Mouse (Mus musculus) adrenal gland, adult 2 months (tissue): Measurements from ENCODE around the gene Gm45062. TPM values are rescaled to one million over a fixed set of nuclear protein-coding genes. Genes with fewer than 3 reads are reported as not detected.

Experiments used
- DNase-seq: peaks from one replicate; pipeline ENCODE4 v3.0.0; 2021
- polyA plus RNA-seq: library from polyadenylated mRNA; depleted of rRNA; stranded (reverse); fragments of >200 nt; gene quantifications from 2 replicates; pipeline ENCODE4 v1.2.3, GENCODE M21; 2012
- total RNA-seq, 2 experiments: library from RNA; stranded (reverse); gene quantifications; 2 replicates each; pipeline ENCODE4 v1.2.3; 2021

Gene Gm45062
- total and polyA plus RNA-seq, 3 experiments, result 0.06 to 2.7 (median 0.75) TPM

- no peak for DNase-seq
These were observed 160.4 kb downstream of the Gm45062 start for GRCm38 (mm10) chr6:8419485-8420186.

DNA sequence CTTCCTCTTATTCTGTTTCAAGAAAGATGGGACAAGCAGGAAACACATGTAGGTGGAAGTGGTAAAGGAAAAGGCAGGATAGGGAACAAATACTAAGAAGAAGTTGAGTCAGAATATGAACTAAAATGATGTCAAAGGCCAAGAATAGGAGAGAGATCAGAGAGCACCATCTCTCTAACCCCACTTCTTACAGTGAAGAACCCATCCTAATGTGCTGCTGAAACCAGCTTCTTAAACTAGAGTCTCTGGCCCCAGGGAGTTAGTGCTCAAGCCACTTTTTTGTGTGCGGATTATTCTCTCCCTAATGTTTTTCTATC is 160.9 kb downstream of the Gm45062 start:
- no peak for DNase-seq

DNA sequence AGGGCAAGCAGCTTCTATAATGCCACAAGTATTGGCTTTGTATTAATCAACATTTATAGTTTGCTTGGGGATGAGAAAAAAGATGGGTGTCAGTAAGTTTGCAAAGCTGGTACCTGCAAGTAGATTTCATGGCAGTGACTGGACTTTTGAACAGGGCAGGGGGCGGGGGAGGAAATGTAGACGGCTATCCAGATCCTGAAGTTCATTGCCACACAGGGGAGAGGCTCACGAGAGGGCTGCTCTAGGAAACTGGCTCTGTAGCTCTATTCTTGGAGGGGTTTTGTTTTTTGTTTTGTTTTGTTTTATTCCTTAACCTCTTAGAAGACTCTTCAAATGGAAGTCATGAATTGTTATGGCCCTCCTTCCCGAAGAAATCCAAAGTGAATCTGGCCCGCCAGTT is 162.2 kb downstream of the Gm45062 start:
- no peak for DNase-seq

DNA sequence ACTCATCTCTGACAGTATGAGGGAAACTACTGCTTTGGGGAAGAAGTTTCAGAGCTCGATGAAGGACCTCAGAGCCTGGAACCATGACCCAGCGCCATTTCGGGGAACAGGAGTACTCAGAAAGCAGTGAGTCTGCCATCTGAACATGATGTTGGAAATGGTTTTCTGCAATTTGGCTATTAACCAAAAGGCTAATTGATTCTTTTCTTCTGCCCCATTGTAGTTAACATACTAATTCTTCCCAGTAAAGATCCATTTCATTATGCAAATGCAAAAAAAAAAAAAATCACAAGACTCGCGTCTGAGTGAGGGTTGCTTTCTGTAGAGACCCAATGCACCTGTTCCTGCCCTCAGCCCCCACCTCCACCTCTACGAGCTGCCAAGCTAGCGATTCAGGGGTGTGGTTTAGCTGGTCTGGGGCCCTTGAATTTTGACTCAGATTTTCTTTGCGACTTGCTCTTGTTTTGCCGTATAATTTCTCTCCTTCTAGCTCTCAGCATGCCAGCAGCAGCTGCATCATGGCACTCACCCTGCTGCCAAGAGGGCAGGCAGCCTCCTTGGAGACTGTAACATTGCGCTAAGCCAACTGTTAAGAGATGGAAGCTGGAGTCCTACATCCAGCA is 162.8 kb downstream of the Gm45062 start:
- no peak for DNase-seq

- DNase-seq, result no peak
These were observed 163.9 kb downstream of the Gm45062 start for GRCm38 (mm10) chr6:8423142-8423541.

DNA sequence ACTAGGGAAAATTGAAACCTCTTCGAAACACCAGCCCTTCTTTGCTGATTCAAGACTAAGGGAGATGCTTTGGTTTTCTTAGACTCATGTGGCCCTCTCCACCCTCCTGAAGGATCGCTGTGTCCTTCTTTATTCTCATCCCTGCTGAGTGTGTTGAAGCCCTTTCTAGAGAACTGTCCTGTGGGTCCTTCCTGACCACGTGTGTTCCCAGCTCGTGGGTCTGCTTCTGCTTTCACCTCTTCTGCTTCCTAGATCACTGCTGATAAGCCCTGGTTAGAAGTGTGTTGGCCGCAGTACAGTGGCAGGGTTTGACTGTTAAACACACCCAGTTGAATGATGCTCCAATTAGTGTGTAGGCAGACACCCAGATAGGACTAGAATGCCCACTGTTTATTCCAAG is 168.4 kb downstream of the Gm45062 start:
- DNase-seq, result no peak

- DNase-seq, result no peak
These were observed 171.5 kb downstream of the Gm45062 start for GRCm38 (mm10) chr6:8430610-8431234.

DNA sequence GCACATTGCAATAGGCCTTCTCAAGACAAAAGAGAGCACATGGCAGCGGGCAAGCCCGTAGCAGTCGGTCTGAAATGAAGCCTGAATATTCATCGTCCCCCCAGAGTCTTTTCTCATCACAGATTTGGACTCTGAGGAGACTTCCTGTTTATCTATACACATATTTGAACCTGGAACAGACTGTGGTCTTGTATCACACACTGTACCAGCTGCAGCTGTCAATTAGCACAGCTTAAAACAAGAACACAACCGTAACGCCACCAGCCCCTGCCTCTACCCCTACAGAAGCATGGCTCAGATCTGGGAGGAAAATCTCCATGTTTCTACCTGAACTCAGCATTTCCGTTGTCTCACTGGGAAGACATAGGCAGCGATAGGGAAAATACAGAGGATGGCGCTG is 173.9 kb downstream of the Gm45062 start:
- no peak for DNase-seq

DNA sequence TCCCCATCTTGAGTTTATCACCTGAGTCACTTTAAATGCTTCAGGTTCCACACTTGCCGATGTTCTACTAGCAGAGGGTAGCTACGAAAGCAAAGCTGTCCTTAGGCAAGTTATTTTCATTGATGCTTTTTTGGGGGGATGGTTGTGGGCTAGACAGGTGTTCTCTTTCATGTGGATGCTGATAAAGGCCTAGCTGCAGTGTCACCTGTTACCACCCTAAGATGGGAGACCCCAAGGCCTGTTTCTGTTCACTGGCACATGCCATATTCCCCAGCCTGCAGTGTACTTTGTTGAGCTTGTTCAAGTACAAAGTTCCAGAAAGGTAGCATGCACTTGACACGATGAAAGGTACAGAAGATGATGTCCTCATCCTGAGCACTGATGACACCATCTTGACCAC is 178.7 kb downstream of the Gm45062 start:
- no peak for DNase-seq

DNA sequence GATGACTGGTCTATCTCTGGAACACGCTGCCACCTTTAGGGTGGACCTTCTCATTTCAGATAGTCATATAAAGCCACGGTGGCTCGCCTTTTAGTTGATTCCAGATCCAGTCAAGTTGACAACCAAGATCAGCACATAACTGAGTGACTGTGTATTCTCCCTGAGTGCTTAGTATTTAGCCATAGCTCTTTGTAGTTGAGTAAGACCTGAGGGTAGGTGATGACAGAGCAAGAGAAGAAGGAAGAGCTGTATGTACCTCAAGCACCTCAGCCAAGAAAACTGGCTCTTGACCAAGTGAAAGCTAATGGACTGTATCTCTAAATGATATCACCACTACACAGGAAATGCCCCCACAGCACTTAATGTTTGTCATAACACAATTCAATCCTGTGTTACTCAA is 182.6 kb downstream of the Gm45062 start:
- DNase-seq, result no peak

- peak; percentile 5 for DNase-seq
These were observed 187.5 kb downstream of the Gm45062 start for GRCm38 (mm10) chr6:8446786-8447185.

GRCm38 (mm10) chr6:8455599-8455998 is 196.3 kb downstream of the Gm45062 start:
- no peak for DNase-seq

DNA sequence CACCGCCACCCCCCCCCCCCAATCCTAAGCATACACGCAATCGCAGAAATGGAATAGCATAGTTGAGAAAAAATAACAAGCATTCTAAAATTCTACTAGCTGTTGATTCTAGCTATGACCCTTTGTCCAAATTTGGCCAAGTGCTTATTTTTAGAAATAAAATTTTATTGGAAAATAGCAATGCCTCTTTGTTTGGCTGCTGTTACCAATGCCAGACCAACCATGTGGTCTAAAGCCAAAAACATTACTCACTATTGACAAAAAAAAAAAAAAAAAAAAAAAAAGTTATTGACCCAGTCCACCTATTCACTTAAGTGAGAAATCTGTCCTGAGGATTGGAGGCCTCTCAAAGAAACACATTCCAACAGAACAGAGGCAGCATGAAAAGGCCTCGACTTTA is 199.3 kb downstream of the Gm45062 start:
- no peak for DNase-seq

GRCm38 (mm10) chr6:8462447-8462846 is 203.2 kb downstream of the Gm45062 start:
- no peak for DNase-seq

DNA sequence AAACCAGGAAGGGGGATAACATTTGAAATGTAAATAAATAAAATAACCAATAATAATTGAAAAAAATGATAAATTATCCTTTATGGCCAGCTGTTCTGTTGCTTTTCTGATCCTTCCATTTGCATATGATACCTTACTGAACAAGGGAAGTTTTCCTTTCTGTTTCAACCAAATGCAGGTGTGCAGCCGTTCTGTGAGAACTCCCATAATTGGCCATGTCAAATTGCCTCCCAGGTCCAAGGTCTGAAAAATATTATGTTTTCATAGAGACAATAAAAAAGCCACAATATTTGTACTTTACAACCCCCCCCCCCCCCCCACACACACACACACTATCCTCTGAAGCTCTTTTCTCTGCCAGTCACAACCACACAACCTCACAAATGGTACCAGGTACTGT is 206.1 kb downstream of the Gm45062 start:
- DNase-seq, result no peak

GRCm38 (mm10) chr6:8465985-8466384 is 206.7 kb downstream of the Gm45062 start:
- DNase-seq, result no peak

GRCm38 (mm10) chr6:8467667-8468337 is 208.6 kb downstream of the Gm45062 start:
- no peak for DNase-seq

DNA sequence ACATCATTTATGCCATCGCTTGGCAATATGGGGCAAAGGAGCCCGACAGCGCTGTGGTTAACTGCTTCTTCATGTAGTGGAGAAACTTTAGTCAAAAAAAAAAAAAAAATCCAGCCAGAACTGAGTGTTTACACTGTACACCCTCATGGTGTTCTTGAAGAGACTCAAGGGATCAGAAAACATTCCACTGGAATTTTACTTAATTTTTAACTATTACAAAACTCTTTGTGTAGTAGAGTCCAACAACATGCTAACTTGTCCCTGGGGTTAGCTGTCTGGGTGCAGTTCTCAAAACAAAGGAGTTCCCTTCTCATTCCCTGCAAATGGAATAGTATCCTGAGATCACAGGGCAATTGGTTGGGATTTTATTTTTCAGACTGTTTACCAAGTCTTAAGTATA is 210.7 kb downstream of the Gm45062 start:
- no peak for DNase-seq

DNA sequence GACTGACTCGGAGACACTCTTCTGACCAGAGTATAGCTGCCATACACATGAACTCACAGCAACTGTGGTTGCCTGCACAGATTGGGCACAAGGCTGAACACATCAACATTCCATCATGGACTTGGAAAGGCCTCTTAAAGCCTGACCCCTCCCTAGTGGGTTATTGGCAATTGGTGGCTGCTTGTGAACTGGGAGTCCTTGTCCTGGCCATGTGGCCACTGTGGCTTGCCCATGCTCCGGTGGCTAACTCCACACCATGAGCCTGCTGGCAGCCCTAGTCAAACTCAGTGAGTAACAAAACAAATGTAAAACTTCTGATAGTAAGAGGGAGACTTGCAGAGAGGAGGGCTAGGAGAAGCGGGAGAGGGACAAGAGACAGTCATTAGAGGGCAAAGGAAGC is 212.9 kb downstream of the Gm45062 start:
- DNase-seq, result no peak

- peak; percentile 10 for DNase-seq
These were observed 213.7 kb downstream of the Gm45062 start for GRCm38 (mm10) chr6:8472915-8473314.

DNA sequence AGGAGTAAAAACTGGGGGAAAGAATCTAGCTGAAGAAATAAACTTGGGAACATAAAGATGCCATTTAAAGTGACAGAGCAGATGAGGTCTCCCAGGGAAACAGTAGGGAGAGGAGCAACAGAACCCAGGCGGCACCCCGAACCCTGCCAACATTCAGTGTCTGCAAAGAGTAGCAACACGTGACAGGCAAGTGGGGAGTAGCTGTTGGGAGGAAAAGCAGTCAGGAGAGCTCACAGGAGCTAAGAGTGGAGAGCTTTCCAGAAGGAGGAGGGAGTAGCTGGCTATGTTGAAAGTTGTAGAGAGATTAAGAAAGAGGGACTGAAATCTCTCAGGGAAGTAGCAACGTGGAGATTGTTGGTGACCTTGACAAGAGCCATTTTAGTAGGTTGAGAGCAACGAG is 214.2 kb downstream of the Gm45062 start:
- peak; percentile 24 for DNase-seq

DNA sequence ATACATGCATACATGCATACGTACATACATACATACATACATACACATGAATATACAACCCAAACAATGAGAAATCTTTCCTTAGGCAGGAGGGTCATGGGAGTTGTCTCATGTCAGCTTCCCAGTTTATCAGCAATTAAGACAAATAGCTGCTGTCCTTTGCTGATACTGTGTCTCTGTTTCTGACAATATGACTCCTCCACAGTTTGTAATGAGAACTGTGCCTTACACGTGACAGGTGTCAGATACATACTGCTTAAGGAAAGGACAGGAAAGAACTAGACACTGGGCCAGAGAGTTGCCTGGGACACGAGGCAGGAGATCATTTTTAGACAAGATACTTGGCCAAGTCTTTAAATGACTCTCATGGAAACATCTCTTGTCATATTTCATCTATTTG is 215.1 kb downstream of the Gm45062 start:
- no peak for DNase-seq

- no peak for DNase-seq
These were observed 215.6 kb downstream of the Gm45062 start for GRCm38 (mm10) chr6:8474820-8475219.
